Mouse (Mus musculus) midbrain, embryonic 10.5 days (tissue): ENCODE results near the gene Afmid. TPM values are rescaled to one million over a fixed set of nuclear protein-coding genes. Genes with fewer than 3 reads are reported as not detected.
"Not testable (repeated sequence)": the region's sequence is repeated elsewhere in the genome, so short reads cannot be mapped to it uniquely, and the experiment has no call there.

ENCODE experiments used
- DNase-seq: peaks from one replicate; pipeline ENCODE4 v3.0.0-alpha.2; 2017; ENCODE audit warnings: low spot score
- H3K27ac ChIP-seq: fragments of 300-500 bp; sonication (generic); replicated peaks from 2 replicates; pipeline ENCODE4 v1.5.1; 2016; ENCODE audit warnings: mild to moderate bottlenecking
- H3K27me3 ChIP-seq: fragments of 300-500 bp; sonication (generic); 2 replicates; pipeline ENCODE4 v1.6.1; 2016; ENCODE audit warnings: low read depth, mild to moderate bottlenecking; ENCODE audit not compliant: poor library complexity, severe bottlenecking
- H3K36me3 ChIP-seq: fragments of 300-500 bp; sonication (generic); 2 replicates; pipeline ENCODE4 v1.6.1; 2016; ENCODE audit warnings: mild to moderate bottlenecking, moderate library complexity
- H3K4me1 ChIP-seq: fragments of 300-500 bp; sonication (generic); 2 replicates; pipeline ENCODE4 v1.6.1; 2016
- H3K4me3 ChIP-seq: fragments of 300-500 bp; sonication (generic); 2 replicates; pipeline ENCODE4 v1.5.1; 2016; ENCODE audit warnings: mild to moderate bottlenecking, moderate library complexity
- H3K9me3 ChIP-seq: fragments of 300-500 bp; sonication (generic); replicated peaks from 2 replicates; pipeline ENCODE4 v1.6.1; 2016; ENCODE audit warnings: mild to moderate bottlenecking
- WGBS: fragments of 180-500 bp; shearing (Covaris S2); methylation state at CpG from one replicate; pipeline ENCODE4 v1.1.7; 2016; 5-methylcytosine and 5-hydroxymethylcytosine counted together
- polyA plus RNA-seq: library from polyadenylated mRNA; unstranded; fragments of >200 nt; fragmentation: Nextera tagmentation; extraction: Ambion mirVana; gene quantifications from 2 replicates; pipeline ENCODE4 v1.2.1, GENCODE M21; 2016

The Afmid gene
- polyA plus RNA-seq, 1 experiment from 2014 or later: 3.5 TPM

DNA sequence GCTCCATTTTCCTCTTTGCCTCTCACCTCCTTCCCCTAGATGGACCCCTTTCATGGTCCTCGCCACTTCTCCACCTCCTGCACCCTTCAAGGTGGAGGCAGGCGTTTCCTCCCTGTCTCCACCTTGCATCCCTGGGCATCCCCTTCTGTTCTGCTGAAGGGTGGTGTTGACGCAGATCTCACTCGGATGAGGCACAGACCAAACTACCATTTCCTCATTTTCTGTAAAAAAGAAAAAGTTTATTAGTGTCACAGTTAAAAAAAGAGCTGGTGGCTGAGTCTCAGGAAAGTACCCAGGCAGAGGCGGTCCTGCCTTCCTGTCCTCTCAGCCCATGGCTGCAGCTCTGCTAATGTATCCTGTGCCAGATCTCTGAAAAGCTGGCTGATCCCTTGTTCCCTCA lies 26.6 kb upstream of the Afmid start:
- WGBS: 83% methylated on average over 5 of the region's 5 CpGs
- H3K4me3 ChIP-seq: peak overlapping the region; percentile 21

DNA sequence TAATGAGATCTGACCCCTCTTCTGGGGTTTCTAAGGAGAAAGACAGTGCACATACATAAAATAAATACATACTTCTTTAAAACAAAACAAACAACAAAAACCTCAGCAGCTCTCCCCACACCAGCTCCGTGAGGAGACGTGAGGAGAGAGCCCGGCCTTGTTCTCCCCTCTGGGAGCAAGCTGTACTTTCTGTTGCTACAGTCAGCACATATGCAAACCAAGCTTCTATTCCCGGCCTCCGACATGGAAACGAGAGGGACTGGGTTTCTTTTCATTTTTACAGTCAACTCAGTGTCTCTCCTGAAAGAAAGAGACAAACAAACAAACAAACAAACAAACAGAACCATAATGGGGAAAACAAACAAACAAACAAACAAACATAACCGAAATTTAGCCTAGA lies 25.7 kb upstream of the Afmid start:
- Histone ChIP-seq H3K4me3 (no peak overlapping the region), H3K27ac (no peak overlapping the region), H3K27me3 (no peaks in the 10 kb centered on the region), H3K9me3 (no peaks in the 10 kb centered on the region), H3K36me3 (no peaks in the 10 kb centered on the region), H3K4me1 (peaks cover 23% of the 10 kb centered on the region)
- no peak for DNase-seq
- WGBS: 84% methylated on average over 7 of the region's 7 CpGs

More for the DNA sequence above, 26.6 kb upstream of the Afmid start:
- Histone ChIP-seq H3K27me3 (no peaks in the 10 kb centered on the region), H3K27ac (no peak overlapping the region), H3K4me1 (peaks cover 23% of the 10 kb centered on the region), H3K9me3 (no peaks in the 10 kb centered on the region), H3K36me3 (no peaks in the 10 kb centered on the region)
- no peak for DNase-seq

DNA sequence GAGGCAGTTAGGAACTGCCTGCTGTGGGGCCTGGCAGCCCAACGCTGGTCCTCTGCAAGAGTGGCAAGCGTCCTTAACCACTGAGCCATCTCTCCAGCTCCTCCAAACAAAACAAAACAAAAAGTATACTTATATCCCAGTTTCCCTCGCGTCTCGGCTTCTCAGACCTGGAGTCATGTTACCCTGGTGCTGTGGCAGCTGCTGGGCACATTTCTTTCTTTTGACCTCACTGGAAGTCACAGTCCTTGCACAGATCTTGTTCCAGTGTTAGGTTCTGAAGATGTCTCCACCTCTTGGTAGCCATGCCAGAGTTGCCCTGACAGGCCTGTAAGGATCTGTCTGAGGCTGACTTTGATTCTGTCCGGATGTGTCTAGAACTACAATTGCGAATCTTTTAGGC lies 24.1 kb upstream of the Afmid start:
- no peak for DNase-seq
- H3K36me3 ChIP-seq: no peaks in the 10 kb centered on the region
- H3K9me3 ChIP-seq: no peaks in the 10 kb centered on the region
- peaks cover 15% of the 10 kb centered on the region; the same call in 1 of the 2 replicates for H3K4me1 ChIP-seq
- WGBS: 74% methylated on average over 7 of the region's 7 CpGs
- H3K27ac ChIP-seq: no peak overlapping the region
- no peak overlapping the region for H3K4me3 ChIP-seq
- H3K27me3 ChIP-seq: no peaks in the 10 kb centered on the region

DNA sequence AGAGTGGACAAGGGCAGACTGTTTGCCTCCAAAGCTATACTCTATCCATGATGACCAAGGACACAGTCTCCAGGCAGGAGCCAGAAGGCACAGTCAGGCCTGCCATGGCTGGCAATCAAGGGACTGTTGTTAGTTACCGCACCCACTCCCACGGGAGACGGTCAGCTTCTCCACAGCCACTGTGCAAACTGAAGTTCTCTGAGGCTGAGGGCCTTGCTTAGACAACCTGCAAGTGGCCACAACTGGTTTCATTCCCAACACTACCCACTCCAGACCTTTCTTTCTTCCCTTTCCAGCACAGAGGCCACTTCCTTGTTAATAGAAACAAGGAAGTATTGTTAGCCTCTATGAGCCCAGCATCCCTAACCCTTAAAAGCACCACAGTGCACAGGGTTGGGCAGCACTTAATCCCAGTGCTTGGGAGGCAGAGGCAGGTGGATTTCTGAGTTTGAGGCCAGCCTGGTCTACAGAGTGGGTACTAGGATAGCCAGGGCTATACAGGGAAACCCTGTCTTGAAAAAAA lies 22.5 kb upstream of the Afmid start:
- H3K4me1 ChIP-seq: peaks cover 4% of the 10 kb centered on the region; the same call in 1 of the 2 replicates
- no peak overlapping the region for H3K27ac ChIP-seq
- no peaks in the 10 kb centered on the region for H3K9me3 ChIP-seq
- 90% methylated on average over 3 of the region's 3 CpGs for WGBS
- H3K4me3 ChIP-seq: no peak overlapping the region
- no peaks in the 10 kb centered on the region for H3K27me3 ChIP-seq
- H3K36me3 ChIP-seq: no peaks in the 10 kb centered on the region
- DNase-seq: no peak

DNA sequence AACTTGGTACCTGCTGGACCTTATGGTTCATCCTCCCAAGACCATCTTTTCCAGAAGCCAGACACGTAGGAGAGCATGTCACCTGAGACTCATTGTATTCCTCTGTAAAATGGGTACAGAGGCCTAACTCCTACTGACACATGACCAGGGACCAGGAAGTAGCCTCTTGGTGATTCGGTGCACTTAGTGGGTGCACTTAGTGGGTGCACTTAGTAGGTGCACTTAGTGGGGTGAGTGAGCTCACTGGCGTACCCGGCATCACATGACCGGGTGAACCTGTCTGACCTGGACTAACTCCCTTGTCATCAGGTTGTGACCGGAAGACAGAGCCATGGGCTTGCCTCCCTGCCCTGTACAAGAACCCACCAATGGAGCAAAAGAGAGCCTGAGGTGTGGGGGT lies 18.9 kb upstream of the Afmid start:
- Histone ChIP-seq H3K36me3 (peaks cover 4% of the 10 kb centered on the region), H3K27ac (no peak overlapping the region), H3K9me3 (no peaks in the 10 kb centered on the region), H3K4me3 (no peak overlapping the region), H3K4me1 (peaks cover 26% of the 10 kb centered on the region), H3K27me3 (0 out of 2 replicates have a peak, but pooled peaks cover 4% of the 10 kb centered on the region)
- WGBS: 94% methylated on average over 6 of the region's 6 CpGs
- no peak for DNase-seq

DNA sequence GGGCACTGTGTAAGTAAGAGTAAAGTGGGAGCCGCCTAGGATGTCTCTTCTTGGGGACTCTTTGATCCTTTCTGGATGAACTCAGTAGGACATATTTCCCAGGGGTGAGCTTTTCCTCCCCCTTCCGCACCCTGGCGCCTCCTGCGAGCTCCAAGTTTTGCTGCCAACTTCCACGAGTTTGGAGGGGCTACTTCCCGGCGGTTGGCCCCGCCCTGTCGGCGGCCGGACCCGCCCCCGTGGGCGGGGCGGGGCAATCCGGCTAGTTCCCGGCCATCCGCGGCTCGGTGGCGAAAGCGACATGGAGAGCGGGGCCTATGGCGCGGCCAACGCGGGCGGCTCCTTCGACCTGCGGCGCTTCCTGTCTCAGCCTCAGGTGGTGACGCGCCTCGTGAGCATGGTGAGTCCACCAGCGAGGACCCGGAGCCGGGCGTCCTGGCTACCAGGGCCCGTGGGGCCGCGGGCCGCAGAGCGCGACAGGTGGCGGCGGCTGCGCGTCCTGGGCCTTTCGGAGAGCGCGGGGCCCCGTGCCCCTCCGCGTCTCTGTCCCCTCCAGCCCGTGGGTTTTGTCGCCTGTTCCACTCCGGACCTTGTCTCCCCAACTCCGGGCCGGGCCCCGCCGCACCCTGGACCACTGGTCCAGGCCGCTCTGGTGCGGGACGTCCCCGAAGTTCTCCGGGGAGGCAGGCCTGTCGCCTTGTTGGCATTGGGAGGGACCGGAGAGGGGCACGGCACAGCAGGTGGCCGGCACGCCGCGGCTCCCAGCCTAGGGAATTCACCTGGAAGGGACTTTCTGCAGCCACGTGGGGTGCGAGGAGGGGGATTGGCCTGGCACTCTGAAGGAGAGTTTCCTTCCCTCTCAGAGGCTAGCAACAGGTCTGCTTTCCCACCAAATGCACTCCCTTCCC lies 16.1 kb upstream of the Afmid start, which contains the start of the genes Gm20708 and Syngr2:
TSS of gene Gm20708 (plus strand) at position 262 of the 905 bp plus-strand sequence.
TSS of gene Syngr2 (plus strand) at position 262 of the 905 bp plus-strand sequence.
- Histone ChIP-seq H3K27me3 (0 out of 2 replicates have a peak, but pooled peaks cover 4% of the 10 kb centered on the region), H3K4me1 (peaks cover 26% of the 10 kb centered on the region), H3K4me3 (peak within 1 kb of the TSS; percentile 94), H3K9me3 (no peaks in the 10 kb centered on the region), H3K27ac (peak within 1 kb of the TSS; percentile 73), H3K36me3 (peaks cover 33% of the 10 kb centered on the region)
- DNase-seq: peak; percentile 82
- under 1% methylated on average over 75 of the region's 75 CpGs for WGBS

DNA sequence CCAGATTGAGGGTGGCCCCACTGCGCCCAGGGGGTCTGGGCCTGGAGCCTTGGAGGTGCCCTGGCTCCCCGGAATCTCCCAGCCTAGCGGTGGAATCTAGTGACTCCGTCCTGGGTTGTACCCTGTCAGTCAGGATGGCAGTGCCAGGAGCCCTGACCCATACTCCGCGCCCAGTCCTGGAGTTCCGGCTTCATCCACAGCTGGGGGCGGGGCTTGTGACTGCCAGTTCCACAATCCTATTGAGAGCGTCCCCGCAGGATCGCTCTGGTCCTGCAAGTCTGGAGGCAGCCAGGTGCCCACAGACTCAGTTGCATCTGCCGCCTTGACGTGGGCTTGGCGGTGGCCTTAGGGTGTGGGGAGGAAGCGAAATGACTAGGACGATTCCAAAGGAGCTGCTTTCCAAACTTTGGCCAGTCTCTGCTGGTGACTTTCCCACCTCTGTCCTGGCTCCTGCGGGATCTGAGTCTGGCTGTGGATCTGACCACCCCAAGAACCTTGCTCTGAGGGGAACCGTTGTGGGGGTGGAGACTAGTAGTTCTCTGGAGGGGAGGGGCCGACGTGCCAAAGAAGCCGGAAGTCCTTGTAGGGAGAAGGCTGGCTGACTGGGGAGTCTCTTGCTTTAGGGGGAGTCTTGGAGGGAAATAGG lies 15.2 kb upstream of the Afmid start:
- H3K27ac ChIP-seq: peak overlapping the region; percentile 73
- DNase-seq: peak; percentile 80
- H3K27me3 ChIP-seq: 0 out of 2 replicates have a peak, but pooled peaks cover 4% of the 10 kb centered on the region
- peaks cover 42% of the 10 kb centered on the region for H3K36me3 ChIP-seq
- H3K4me1 ChIP-seq: peaks cover 26% of the 10 kb centered on the region
- no peaks in the 10 kb centered on the region for H3K9me3 ChIP-seq
- WGBS: under 1% methylated on average over 21 of the region's 21 CpGs
- H3K4me3 ChIP-seq: peak overlapping the region; percentile 94

DNA sequence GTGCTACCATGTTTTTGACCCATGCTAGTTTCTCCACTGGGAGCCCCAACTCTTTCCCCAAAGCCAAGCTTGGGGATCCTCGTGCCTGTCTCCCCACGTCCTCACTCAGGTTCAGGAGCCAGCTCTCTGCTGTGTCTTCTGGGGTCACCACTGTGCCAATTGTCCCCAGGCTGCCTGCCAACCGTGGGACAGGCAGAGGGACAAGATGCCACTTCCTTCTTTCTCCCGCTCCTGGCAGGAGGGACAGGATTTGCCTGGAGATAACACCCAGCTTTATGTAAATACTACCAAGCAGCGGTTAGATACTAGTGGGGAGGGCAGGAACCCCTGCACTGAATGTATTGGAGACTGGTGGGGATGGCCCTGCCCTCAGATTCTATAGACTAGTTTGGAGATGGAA lies 11.9 kb upstream of the Afmid start:
- DNase-seq: no peak
- Histone ChIP-seq H3K27ac (no peak overlapping the region), H3K27me3 (no peaks in the 10 kb centered on the region), H3K4me1 (peaks cover 26% of the 10 kb centered on the region), H3K4me3 (no peak overlapping the region), H3K36me3 (peaks cover 75% of the 10 kb centered on the region), H3K9me3 (no peaks in the 10 kb centered on the region)
- 91% methylated on average over 5 of the region's 5 CpGs for WGBS

DNA sequence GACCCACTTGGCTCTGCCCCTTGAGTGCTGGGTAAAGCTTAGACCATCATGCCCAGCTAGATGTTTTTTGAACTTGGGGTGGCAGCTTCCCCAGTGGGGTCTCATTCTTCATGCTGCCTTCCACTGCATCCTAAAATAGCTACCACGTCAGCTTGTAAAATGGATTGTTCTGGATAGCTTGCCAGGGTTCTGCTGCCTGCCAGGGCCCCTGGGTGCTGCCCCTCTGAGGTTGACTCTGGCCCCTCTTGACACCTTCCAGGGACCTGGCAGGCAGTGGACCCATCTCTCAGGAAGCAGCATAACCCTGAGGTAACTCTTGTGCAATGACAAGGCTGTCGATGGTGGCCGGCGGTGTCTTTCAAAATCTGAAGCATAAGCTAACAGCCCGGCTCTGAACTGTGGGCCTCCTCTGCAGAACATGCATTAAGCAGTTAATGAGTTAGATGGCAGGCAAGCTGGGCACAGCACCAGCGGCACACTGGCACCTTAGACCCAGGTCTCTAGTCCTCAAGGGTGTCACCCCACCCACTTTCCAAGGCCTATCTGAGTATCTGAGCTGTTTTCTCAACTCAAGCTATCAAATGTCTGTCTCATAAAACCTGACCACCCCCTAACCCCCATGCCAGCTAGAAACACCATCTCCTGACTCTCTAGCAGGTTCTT lies 10.9 kb upstream of the Afmid start:
- Histone ChIP-seq H3K27me3 (no peaks in the 10 kb centered on the region), H3K4me1 (peaks cover 22% of the 10 kb centered on the region), H3K27ac (no peak overlapping the region), H3K4me3 (no peak overlapping the region), H3K9me3 (no peaks in the 10 kb centered on the region), H3K36me3 (peaks cover 85% of the 10 kb centered on the region)
- WGBS: 91% methylated on average over 6 of the region's 6 CpGs
- DNase-seq: no peak

DNA sequence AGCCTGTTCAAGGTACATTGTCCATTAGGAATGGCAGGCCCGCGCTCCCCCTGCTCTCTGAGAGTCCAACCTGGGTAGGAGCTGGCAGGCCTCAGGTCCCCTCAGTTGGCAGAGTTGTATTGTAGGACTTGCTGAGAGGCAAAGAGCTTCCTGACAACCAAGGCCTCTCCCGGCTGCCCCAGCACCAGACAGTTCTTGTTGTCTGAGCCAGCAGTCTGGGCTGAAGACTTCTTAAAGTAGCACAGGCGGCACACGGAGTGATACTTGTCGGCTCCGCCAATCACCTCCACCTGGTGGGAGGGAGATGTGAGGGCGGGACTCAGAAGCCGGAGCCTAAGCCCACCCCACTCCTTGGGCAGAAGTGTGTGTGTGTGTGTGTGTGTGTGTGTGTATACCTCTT lies 9.9 kb upstream of the Afmid start:
- H3K4me3 ChIP-seq, H3K9me3 ChIP-seq, H3K27ac ChIP-seq, H3K27me3 ChIP-seq, DNase-seq: not testable (repeated sequence)
- Histone ChIP-seq H3K36me3 (peaks cover 95% of the 10 kb centered on the region), H3K4me1 (peaks cover 12% of the 10 kb centered on the region)
- WGBS: 91% methylated on average over 9 of the region's 9 CpGs

DNA sequence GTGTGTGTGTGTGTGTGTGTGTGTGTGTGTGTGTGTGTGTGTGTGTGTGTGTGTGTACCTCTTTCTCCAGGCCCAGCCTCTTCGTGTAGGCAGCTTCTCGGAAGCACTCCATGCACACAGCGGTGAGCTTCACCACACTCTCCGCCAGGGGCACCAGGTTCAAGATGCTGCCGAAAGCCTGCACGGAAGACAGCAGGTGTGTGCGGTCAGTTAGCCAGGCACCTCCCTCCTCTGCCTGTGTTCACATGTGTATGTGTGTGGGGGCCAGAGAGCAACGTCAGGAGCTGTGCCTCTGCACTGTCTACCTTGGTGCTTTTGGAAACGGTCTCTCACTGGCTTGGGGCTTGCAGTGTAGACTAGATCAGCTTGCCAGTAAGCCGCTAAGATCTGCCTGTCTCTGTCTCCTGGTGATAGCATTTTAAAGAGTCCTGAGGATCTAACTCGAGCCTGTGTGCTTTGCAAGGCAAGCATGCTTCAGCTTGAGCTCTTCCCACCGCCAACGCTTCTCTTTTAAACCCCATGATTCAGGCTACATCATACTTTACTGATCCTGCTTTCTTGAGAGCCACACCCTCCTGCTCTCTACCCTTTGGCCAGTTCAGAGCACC lies 9.2 kb upstream of the Afmid start:
- DNase-seq: no peak
- Histone ChIP-seq H3K27me3 (no peaks in the 10 kb centered on the region), H3K4me3 (no peak overlapping the region), H3K27ac (no peak overlapping the region), H3K36me3 (peaks cover 99% of the 10 kb centered on the region), H3K9me3 (no peaks in the 10 kb centered on the region), H3K4me1 (0 out of 2 replicates have a peak, but pooled peaks cover 6% of the 10 kb centered on the region)
- 91% methylated on average over 13 of the region's 13 CpGs for WGBS

DNA sequence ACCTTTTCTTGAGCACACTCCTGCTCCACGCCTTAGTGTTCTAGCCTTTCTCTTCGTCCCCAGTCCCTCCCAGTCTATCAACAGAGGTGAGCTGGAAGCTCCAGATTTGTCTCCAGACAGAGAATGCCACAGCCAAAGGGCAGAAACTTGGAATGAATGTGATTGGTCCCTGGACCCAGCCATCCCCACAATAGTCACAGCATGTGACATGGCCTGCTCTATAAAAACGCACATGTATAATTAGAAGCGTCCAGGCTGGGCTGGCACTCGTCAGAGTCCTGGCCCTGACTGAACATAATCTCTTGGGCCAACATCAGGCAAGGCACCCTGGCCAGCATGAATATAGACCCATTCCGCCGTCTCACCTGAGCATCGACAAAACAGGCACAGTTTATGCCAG lies 6.6 kb upstream of the Afmid start:
- H3K4me1 ChIP-seq: peaks cover 12% of the 10 kb centered on the region
- no peaks in the 10 kb centered on the region for H3K9me3 ChIP-seq
- H3K27ac ChIP-seq: no peak overlapping the region
- peaks cover 100% of the 10 kb centered on the region for H3K36me3 ChIP-seq
- H3K4me3 ChIP-seq: no peak overlapping the region
- DNase-seq: no peak
- WGBS: 87% methylated on average over 8 of the region's 8 CpGs
- H3K27me3 ChIP-seq: no peaks in the 10 kb centered on the region
